Mouse (Mus musculus): Measurements from ENCODE around the gene Mast3. TPM values are rescaled to one million over a fixed set of nuclear protein-coding genes. Genes with fewer than 3 reads are reported as not detected.

Gene Mast3
- total RNA-seq, 1 experiment from 2014 or later, result 27.4 TPM

GRCm38 (mm10) chr8:70802786-70803510 is 1.9 kb downstream of the Mast3 start:
- DNase-seq, result no peak

GRCm38 (mm10) chr8:70801830-70802229 is 3.0 kb downstream of the Mast3 start:
- DNase-seq, result no peak

GRCm38 (mm10) chr8:70801156-70801555 is 3.7 kb downstream of the Mast3 start:
- no peak for DNase-seq

- DNase-seq, result no peak
Observed at GRCm38 (mm10) chr8:70800648-70801047, 4.2 kb downstream of the Mast3 start.

GRCm38 (mm10) chr8:70798281-70798680 is 6.6 kb downstream of the Mast3 start:
- no peak for DNase-seq

DNA sequence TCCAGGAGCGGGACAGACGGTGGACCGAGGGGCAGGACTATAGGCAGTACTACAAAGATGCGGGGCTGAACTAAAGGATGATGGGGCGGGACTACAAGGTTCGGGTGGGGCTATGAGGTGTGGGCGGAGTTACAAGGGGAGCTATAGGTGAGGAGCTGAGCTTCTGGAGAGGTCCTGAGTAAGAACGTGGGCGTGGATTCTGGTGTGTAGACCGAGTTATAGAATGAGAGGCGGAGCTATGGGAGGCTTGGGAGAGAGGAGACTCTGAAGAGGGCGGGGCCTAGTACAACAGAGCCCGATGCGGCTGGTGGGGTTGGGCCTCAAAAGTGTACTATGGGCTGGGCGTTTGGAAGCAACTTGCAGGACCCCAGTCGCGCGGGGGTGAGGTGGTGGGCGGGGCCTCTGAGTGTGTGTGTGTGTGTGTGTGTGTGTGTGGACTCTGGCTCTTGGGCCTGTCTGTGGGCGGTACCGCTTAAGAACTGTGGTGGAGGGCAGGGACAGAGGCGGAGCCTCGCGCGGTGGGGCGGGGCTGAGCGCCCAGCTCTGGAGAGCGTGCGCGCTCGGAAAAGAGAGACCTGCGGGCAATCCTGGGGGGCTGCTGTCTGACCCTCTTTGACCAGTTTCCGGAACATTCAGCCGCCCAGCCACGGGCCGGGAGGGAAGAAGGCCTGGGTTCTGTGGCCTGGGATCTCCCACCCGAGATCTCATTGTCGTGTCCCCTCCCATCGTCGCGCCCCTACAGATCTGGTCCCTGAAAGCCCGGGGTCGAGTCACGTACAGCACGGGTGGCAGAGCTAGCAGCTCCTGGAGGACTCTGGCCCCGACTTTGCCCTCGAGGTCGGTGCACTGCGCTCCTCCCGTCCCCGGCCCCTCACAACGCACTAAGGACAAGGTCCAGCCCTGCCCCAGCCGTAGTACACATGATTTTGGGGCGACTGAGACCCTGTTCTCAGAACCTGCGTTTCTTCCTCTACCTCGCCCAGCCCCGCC is 7.5 kb downstream of the Mast3 start:
- DNase-seq, result peak; percentile 85

DNA sequence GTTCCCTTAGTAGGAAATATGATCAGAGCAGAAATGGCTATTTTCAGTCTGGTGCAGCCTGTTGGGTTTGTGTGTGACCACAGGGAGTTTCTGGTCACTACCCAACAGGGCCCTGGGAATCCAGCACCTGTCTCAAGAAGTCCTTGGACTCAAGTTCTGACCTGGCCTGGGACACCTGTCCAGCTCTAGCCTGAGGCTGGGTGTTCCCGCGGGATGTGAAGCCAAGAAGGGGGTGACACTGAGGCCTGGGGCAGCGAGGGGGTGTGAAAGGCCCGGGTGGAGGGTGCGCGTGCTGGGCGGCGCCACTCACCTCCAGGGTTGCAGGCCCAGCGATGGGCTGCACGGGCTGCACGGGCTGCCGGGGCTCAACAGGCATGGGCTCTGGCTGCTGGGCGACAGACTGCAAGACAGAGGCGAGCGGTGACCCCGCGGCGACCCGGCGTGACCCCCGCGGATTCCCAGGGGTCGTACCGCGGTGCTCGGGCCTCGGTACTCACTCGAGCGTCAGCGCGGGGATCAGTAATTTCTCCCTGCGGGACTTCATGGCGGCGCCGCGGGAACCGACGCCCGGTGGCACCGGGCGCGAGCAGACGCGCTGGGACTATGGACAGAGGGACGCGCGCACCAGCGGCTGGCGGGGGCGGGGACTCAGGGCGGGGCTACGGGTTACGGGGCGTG is 8.3 kb downstream of the Mast3 start:
- DNase-seq, result peak; percentile 91

DNA sequence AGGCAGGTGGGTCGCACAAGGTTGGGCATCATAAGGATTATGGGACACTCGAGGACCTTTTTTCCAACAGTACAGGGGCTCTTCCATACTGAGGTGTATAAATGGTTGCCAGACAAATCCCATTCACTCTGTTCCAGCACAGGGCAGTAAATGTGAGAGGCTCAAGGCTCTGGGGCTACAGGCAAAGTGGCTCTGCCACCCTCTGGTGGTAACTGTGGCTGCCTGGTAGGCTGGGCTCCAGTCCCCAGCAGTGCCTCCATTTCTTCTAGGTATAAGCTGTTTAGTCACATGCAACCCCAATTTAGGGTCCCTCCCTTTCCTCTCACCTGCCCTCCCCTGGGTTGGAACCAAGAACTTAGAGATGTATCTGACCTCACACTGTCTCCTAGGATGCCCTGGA is 9.5 kb downstream of the Mast3 start:
- no peak for DNase-seq

- DNase-seq, result no peak
Observed at GRCm38 (mm10) chr8:70794215-70794614, 10.6 kb downstream of the Mast3 start.

- peak; percentile 61 for DNase-seq
Observed at GRCm38 (mm10) chr8:70792700-70793099, 12.2 kb downstream of the Mast3 start.

DNA sequence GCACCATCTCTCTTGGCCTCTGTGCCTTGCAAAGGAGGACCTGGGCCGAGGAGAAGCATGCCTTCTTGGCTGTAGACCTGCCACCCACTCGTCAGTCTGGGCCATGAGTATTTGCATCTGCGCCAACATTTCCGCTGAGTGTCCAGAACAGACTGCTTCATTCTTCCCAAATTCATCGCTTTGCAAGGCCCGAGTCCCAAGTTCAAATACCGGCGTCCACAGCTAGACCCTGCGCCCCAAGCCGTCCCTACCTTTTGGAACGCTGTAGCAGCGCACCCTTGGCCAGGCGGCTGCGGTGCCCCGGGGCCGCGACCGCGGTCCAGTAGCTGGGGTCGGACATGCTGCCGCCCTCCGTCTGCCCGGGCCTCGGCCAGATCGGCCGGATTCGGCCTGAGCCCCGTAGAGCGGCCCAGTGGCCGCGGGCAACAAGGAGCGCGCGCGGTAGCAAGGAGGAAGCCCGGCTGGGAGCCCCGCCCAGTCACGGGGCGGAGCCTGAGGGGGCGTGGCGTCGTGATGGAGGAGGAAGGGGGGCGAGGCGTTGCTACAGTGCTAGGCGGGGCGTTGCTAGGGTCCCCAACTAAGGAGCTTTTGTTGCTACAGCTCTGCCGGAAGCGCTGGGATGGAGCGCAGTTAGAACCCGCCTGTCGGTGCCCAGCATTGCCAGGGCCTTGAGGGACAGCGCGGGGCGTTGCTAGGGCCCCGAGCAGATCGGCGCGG is 12.7 kb downstream of the Mast3 start:
- peak; percentile 98 for DNase-seq

DNA sequence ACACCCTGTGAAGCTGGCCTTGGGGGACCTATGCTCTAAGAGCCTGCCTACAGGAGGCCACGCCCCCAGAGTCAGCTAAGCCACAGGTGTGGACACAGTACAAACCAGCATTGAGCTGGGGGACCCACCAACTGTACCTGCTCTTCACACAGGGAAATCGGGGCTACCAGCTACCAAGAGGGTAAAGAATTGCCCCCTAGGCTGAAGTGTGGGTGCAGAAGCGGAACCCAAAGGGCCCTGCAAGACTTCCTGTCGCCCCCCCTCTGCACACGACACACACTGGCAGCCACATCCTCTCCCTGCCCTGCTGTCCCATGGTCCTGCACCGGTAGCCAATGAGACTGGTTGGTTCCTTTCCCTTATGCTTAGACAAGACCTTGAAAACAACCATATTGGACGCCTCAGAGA is 13.6 kb downstream of the Mast3 start:
- no peak for DNase-seq

DNA sequence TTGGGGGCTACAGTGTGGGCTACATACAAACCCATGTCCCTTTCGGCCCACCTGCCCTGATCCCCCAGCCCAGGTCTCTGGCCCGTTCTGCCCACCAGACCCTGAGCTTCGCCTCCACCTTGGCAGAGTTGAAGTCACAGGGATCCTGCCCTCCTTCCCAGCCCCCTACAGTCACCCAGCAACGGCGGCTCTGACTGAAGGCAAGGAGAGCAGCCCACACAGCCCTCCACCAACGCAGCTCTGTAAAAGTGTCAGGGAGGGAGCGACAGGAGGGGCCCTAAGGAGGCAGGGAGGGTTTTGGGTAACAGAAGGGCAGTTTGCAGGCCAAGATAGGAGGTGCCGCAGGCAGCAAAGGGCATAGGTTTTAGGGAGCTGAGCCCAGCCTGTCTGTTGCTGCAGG is 14.0 kb downstream of the Mast3 start:
- no peak for DNase-seq

GRCm38 (mm10) chr8:70789046-70789445 is 15.8 kb downstream of the Mast3 start:
- no peak for DNase-seq

GRCm38 (mm10) chr8:70787941-70788667 is 16.8 kb downstream of the Mast3 start:
- no peak for DNase-seq

GRCm38 (mm10) chr8:70787051-70787445 is 17.8 kb downstream of the Mast3 start:
- DNase-seq, result no peak

DNA sequence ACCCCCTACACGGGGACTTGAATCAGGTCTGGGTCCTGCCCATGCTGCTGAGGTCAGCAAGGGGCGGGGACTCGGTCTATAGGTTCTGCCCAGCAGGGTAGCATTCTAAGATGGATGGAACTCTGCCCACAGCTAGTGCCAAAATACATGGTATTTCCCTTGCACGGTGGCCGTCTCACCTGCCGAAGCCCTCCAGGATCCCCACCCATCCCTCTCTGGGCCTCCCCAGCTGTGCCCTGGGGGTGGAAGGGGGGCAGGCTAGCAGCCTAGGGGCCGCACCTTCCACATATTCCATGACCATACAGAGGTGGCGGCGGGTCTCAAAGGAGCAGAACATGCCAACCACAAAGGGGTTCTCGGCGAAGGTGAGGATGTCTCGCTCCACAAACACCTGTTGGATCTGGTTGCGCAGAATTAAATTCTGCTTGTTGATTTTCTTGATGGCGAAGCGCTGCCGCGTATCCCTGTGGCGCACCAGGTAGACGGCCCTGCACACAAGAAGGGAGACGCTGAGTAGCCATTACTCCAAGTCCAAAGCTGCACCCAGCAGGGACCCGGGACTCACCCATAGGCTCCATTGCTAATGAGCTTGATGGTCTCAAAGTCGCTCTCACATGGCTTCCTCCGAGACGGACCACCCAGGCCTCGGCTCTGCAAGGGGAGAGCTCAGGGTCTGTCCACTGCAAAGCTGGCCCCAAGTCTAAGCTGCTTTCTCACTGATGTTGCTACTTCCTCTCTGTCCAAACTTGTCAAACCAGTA is 18.4 kb downstream of the Mast3 start:
- DNase-seq, result no peak

DNA sequence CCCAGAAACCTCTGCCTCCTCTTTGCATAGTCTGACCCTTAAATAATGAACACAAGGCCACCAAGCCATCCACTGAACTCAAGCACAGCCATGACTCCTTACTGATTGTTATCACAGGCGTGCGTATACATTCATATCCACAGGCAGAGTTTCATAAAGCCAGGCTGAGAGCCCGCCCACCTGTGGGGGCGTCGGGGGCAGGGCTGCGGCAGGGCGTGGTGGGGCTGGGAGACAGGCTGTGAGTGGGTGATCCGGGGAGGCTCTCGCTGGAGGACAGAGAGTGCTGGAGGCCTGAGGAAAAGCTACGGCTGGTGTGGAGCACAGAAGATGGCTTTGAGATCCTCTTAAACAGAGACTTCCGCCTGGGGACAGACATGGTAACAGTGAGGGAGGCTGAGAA is 24.8 kb downstream of the Mast3 start:
- no peak for DNase-seq

GRCm38 (mm10) chr8:70776496-70777444 is 28.1 kb downstream of the Mast3 start, which contains the start of gene Pik3r2:
Pik3r2 (minus strand) TSS chr8:70776713.
- peak; percentile 99 for DNase-seq

All from adrenal gland, postnatal 25 days (tissue).